Mouse (Mus musculus): ENCODE measurements around the gene Ttc28. TPM values are rescaled to one million over a fixed set of nuclear protein-coding genes. Genes with fewer than 3 reads are reported as not detected.

Ttc28 gene
- polyA plus RNA-seq, 1 experiment from 2014 or later = 12.1 TPM

DNA sequence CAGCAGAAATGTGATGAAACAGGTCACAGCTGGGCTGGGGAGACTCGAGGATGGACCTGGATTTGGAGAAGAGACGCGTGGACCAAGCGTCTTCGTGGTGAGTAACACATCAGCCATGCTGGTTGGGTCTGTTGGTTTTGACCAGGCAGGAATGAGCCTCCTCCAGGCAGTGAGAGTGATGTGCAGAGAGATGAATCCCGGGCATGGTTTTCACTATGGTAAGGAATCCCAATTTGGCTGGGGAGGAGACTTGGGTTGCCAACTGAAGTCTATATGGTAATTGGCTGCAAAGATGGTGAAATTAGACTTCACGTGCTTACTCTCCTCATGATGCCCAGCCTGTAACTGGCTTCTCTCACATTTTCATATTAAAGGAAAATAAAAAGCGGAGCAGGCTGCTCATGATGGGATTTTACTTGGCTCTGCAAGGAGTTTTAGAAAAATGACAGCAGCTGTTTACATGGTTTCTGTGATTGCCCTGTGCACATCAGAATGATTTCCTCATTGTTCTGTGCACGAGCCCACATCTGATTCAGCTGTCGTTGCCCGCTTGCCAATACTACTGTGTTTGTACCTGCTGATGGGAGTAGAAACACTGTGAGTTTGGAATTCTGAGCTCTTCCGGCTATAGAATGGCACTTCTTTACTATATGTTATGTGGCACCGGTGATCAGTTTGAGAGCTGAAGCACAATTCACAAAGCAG, 117.4 kb downstream of the Ttc28 start:
- H3K4me1 ChIP-seq (ENCODE audit: insufficient read depth, low read length) = peaks cover 17% of the 10 kb centered on the region; the same call in 1 of the 2 replicates
- H3K4me3 ChIP-seq (ENCODE audit: low read length) = no peak overlapping the region
- H3K27me3 ChIP-seq (ENCODE audit: insufficient read depth, low read length) = no peaks in the 10 kb centered on the region
- no peak overlapping the region for H3K9ac ChIP-seq (replicated peaks; ENCODE audit: low read length)
- H3K4me2 ChIP-seq (replicated peaks; ENCODE audit: low read depth, low read length) = no peak overlapping the region
- WGBS = 81% methylated on average over 13 of the region's 13 CpGs
- no peak for ATAC-seq (ENCODE audit: low FRiP score, low TSS enrichment)
- H3K9me3 ChIP-seq (ENCODE audit: low read length) = no peaks in the 10 kb centered on the region
- no peak overlapping the region for H3K27ac ChIP-seq (ENCODE audit: low read length)
- no peaks in the 10 kb centered on the region for H3K36me3 ChIP-seq (ENCODE audit: insufficient read depth, low read length)

- Histone ChIP-seq H3K36me3 (ENCODE audit: insufficient read depth, low read length) (no peaks in the 10 kb centered on the region), H3K27ac (ENCODE audit: low read length) (no peak overlapping the region), H3K4me1 (ENCODE audit: insufficient read depth, low read length) (peaks cover 17% of the 10 kb centered on the region; the same call in 1 of the 2 replicates), H3K4me3 (ENCODE audit: low read length) (no peak overlapping the region), H3K9me3 (ENCODE audit: low read length) (no peaks in the 10 kb centered on the region), H3K4me2 (replicated peaks; ENCODE audit: low read depth, low read length) (no peak overlapping the region), H3K27me3 (ENCODE audit: insufficient read depth, low read length) (no peaks in the 10 kb centered on the region), H3K9ac (replicated peaks; ENCODE audit: low read length) (no peak overlapping the region)
- 69% methylated on average over 7 of the region's 7 CpGs for WGBS
- no peak for ATAC-seq (ENCODE audit: low FRiP score, low TSS enrichment)
Measured at GRCm38 (mm10) chr5:110997692-110998091, 118.1 kb downstream of the Ttc28 start.

DNA sequence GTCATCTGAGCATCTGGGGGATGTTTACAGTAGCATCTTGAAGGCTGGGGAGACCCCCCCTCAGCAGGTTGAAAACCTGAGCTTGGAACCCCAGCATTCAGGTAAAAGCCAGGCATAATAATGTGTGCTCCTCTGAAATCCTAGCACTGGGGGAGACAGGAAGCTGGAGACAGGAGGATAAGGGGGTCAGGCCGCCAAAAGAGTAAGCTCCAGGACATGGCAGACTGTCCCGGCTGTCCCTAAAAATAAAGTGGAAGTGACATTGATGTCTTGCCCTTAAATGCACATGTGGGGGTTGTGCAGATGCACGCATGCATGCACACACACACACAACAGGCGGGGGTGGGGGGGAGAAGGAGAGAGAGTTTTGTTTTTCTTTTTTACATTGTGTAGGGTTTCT, 118.7 kb downstream of the Ttc28 start:
- H3K9ac ChIP-seq (replicated peaks; ENCODE audit: low read length) = no peak overlapping the region
- H3K27me3 ChIP-seq (ENCODE audit: insufficient read depth, low read length) = no peaks in the 10 kb centered on the region
- peaks cover 17% of the 10 kb centered on the region; the same call in 1 of the 2 replicates for H3K4me1 ChIP-seq (ENCODE audit: insufficient read depth, low read length)
- no peak overlapping the region for H3K27ac ChIP-seq (ENCODE audit: low read length)
- ATAC-seq (ENCODE audit: low FRiP score, low TSS enrichment) = no peak
- WGBS = 41% methylated on average over 4 of the region's 4 CpGs
- H3K9me3 ChIP-seq (ENCODE audit: low read length) = no peaks in the 10 kb centered on the region
- H3K4me2 ChIP-seq (replicated peaks; ENCODE audit: low read depth, low read length) = no peak overlapping the region
- no peak overlapping the region for H3K4me3 ChIP-seq (ENCODE audit: low read length)
- H3K36me3 ChIP-seq (ENCODE audit: insufficient read depth, low read length) = no peaks in the 10 kb centered on the region

GRCm38 (mm10) chr5:111000953-111001352, 121.3 kb downstream of the Ttc28 start:
- Histone ChIP-seq H3K27ac (ENCODE audit: low read length) (no peak overlapping the region), H3K4me3 (ENCODE audit: low read length) (no peak overlapping the region), H3K36me3 (ENCODE audit: insufficient read depth, low read length) (no peaks in the 10 kb centered on the region), H3K9me3 (ENCODE audit: low read length) (no peaks in the 10 kb centered on the region), H3K4me2 (replicated peaks; ENCODE audit: low read depth, low read length) (no peak overlapping the region), H3K4me1 (ENCODE audit: insufficient read depth, low read length) (peaks cover 17% of the 10 kb centered on the region; the same call in 1 of the 2 replicates), H3K9ac (replicated peaks; ENCODE audit: low read length) (no peak overlapping the region), H3K27me3 (ENCODE audit: insufficient read depth, low read length) (no peaks in the 10 kb centered on the region)
- no peak for ATAC-seq (ENCODE audit: low FRiP score, low TSS enrichment)
- WGBS = 74% methylated on average over 5 of the region's 5 CpGs

- Histone ChIP-seq H3K9ac (replicated peaks; ENCODE audit: low read length) (no peak overlapping the region), H3K4me3 (ENCODE audit: low read length) (no peak overlapping the region), H3K9me3 (ENCODE audit: low read length) (no peaks in the 10 kb centered on the region), H3K36me3 (ENCODE audit: insufficient read depth, low read length) (no peaks in the 10 kb centered on the region), H3K27ac (ENCODE audit: low read length) (no peak overlapping the region), H3K4me1 (ENCODE audit: insufficient read depth, low read length) (peaks cover 25% of the 10 kb centered on the region), H3K4me2 (replicated peaks; ENCODE audit: low read depth, low read length) (no peak overlapping the region), H3K27me3 (ENCODE audit: insufficient read depth, low read length) (no peaks in the 10 kb centered on the region)
- ATAC-seq (ENCODE audit: low FRiP score, low TSS enrichment) = no peak
- 90% methylated on average over 5 of the region's 5 CpGs for WGBS
Measured at GRCm38 (mm10) chr5:111003220-111003619, 123.6 kb downstream of the Ttc28 start.

- Histone ChIP-seq H3K9me3 (ENCODE audit: low read length) (no peaks in the 10 kb centered on the region), H3K27ac (ENCODE audit: low read length) (no peak overlapping the region), H3K27me3 (ENCODE audit: insufficient read depth, low read length) (no peaks in the 10 kb centered on the region), H3K9ac (replicated peaks; ENCODE audit: low read length) (no peak overlapping the region), H3K4me2 (replicated peaks; ENCODE audit: low read depth, low read length) (no peak overlapping the region), H3K4me1 (ENCODE audit: insufficient read depth, low read length) (peaks cover 23% of the 10 kb centered on the region), H3K4me3 (ENCODE audit: low read length) (no peak overlapping the region), H3K36me3 (ENCODE audit: insufficient read depth, low read length) (no peaks in the 10 kb centered on the region)
- 90% methylated on average over 9 of the region's 9 CpGs for WGBS
- no peak for ATAC-seq (ENCODE audit: low FRiP score, low TSS enrichment)
Measured at GRCm38 (mm10) chr5:111003750-111004149, 124.1 kb downstream of the Ttc28 start.

GRCm38 (mm10) chr5:111006272-111007135, 126.9 kb downstream of the Ttc28 start:
- Histone ChIP-seq H3K4me1 (ENCODE audit: insufficient read depth, low read length) (peaks cover 30% of the 10 kb centered on the region), H3K27me3 (ENCODE audit: insufficient read depth, low read length) (no peaks in the 10 kb centered on the region), H3K9ac (replicated peaks; ENCODE audit: low read length) (no peak overlapping the region), H3K4me2 (replicated peaks; ENCODE audit: low read depth, low read length) (no peak overlapping the region), H3K36me3 (ENCODE audit: insufficient read depth, low read length) (no peaks in the 10 kb centered on the region), H3K27ac (ENCODE audit: low read length) (no peak overlapping the region), H3K4me3 (ENCODE audit: low read length) (no peak overlapping the region), H3K9me3 (ENCODE audit: low read length) (peaks cover 6% of the 10 kb centered on the region; the same call in 1 of the 2 replicates)
- ATAC-seq (ENCODE audit: low FRiP score, low TSS enrichment) = no peak
- WGBS = 55% methylated on average over 14 of the region's 14 CpGs

GRCm38 (mm10) chr5:111007136-111007500, 127.5 kb downstream of the Ttc28 start:
- Histone ChIP-seq H3K4me3 (ENCODE audit: low read length) (no peak overlapping the region), H3K4me2 (replicated peaks; ENCODE audit: low read depth, low read length) (no peak overlapping the region), H3K36me3 (ENCODE audit: insufficient read depth, low read length) (no peaks in the 10 kb centered on the region), H3K9me3 (ENCODE audit: low read length) (peaks cover 6% of the 10 kb centered on the region; the same call in 1 of the 2 replicates), H3K9ac (replicated peaks; ENCODE audit: low read length) (no peak overlapping the region), H3K27ac (ENCODE audit: low read length) (no peak overlapping the region), H3K27me3 (ENCODE audit: insufficient read depth, low read length) (no peaks in the 10 kb centered on the region), H3K4me1 (ENCODE audit: insufficient read depth, low read length) (peaks cover 36% of the 10 kb centered on the region)
- 44% methylated on average over 7 of the region's 7 CpGs for WGBS
- ATAC-seq (ENCODE audit: low FRiP score, low TSS enrichment) = no peak

DNA sequence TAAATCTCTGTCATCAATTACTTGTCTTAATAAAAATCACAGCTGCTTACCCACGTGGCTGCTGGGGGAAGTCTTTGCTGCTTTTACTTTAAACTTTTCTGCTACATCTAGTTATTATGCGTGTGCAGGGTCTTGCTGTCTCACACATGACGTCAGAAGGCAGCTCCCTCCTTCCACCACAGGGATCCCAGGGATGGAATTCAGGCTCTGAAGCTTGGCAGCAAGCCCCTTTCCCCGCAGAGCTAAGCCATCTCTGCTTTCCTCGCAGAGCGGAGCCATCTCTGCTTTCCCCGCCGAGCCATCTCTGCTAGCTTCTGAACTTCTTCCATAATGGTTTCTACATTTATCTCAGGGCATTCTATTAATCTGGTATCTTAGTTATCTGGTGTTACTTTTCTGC, 128.3 kb downstream of the Ttc28 start:
- Histone ChIP-seq H3K27me3 (ENCODE audit: insufficient read depth, low read length) (no peaks in the 10 kb centered on the region), H3K27ac (ENCODE audit: low read length) (no peak overlapping the region), H3K4me1 (ENCODE audit: insufficient read depth, low read length) (peaks cover 44% of the 10 kb centered on the region), H3K9ac (replicated peaks; ENCODE audit: low read length) (no peak overlapping the region), H3K4me2 (replicated peaks; ENCODE audit: low read depth, low read length) (no peak overlapping the region), H3K4me3 (ENCODE audit: low read length) (no peak overlapping the region), H3K9me3 (ENCODE audit: low read length) (peaks cover 6% of the 10 kb centered on the region; the same call in 1 of the 2 replicates), H3K36me3 (ENCODE audit: insufficient read depth, low read length) (no peaks in the 10 kb centered on the region)
- ATAC-seq (ENCODE audit: low FRiP score, low TSS enrichment) = no peak
- 64% methylated on average over 8 of the region's 8 CpGs for WGBS

DNA sequence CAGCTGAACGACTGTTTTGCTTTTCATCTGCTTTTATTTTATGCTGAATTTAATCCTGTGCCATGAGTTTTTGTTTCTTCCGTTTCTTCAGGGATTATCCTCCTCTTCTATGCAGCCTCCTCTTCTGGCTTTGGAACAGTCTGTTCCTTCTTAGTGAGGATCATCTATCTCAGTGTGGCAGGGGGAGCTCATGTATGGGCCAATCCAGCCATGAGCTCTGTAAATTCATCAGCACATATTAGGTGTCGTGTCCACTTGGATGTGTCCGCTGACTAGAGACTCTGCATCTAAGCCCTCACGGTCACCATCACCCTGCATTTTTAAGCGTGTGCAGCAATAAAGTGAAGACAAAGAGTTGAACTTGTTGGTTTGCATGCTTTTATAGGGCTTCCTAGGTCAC, 128.8 kb downstream of the Ttc28 start:
- Histone ChIP-seq H3K4me3 (ENCODE audit: low read length) (no peak overlapping the region), H3K27ac (ENCODE audit: low read length) (no peak overlapping the region), H3K27me3 (ENCODE audit: insufficient read depth, low read length) (no peaks in the 10 kb centered on the region), H3K9me3 (ENCODE audit: low read length) (peaks cover 6% of the 10 kb centered on the region; the same call in 1 of the 2 replicates), H3K36me3 (ENCODE audit: insufficient read depth, low read length) (no peaks in the 10 kb centered on the region), H3K4me2 (replicated peaks; ENCODE audit: low read depth, low read length) (no peak overlapping the region), H3K9ac (replicated peaks; ENCODE audit: low read length) (no peak overlapping the region), H3K4me1 (ENCODE audit: insufficient read depth, low read length) (peaks cover 44% of the 10 kb centered on the region)
- no peak for ATAC-seq (ENCODE audit: low FRiP score, low TSS enrichment)
- WGBS = 79% methylated on average over 6 of the region's 6 CpGs

All from kidney, embryonic 16.5 days (tissue).